ENCODE assay signal across 23 mouse cellular contexts in genomic region chr5:103807637-103808312, GRCm38 (mm10).
A peak's percentile ranks its signal among the peaks of the same experiment; 100 is the strongest.
DNase-seq lines count a peak whose midpoint lies in the region; ATAC-seq and TF ChIP-seq lines count a peak whose summit lies in the region.
"Had no signal": no experiment of that assay in that cellular context is flagged by ENCODE, and none has a peak within 500 bp of the region (broad histone marks: within the 10 kb centered on the region; RNA-seq: fewer than 3 reads in every experiment).

No protein-coding gene starts in this region.

- no peaks in the 10 kb centered on the region for H3K27me3 ChIP-seq in kidney, embryonic 15.5 days
- no peaks in the 10 kb centered on the region for H3K27me3 ChIP-seq in kidney, embryonic 14.5 days (ENCODE audit: control insufficient read depth, insufficient read depth, low read length)
- no peaks in the 10 kb centered on the region for H3K27me3 ChIP-seq in intestine, embryonic 15.5 days (replicated peaks)
- no peaks in the 10 kb centered on the region for H3K27me3 ChIP-seq in stomach, embryonic 15.5 days (replicated peaks)
- H3K27me3 ChIP-seq: embryonic facial prominence, embryonic 12.5 days; megakaryocyte, embryonic 14.5 days; midbrain, embryonic 15.5 days had no signal

- ATAC-seq in kidney, embryonic 15.5 days (replicated peaks; ENCODE audit: low FRiP score): 0 out of 2 replicates have a peak, but pooled peaks have one; percentile 29
- no peak for ATAC-seq in kidney, embryonic 14.5 days (ENCODE audit: low FRiP score, low TSS enrichment)
- peak; percentile 54 for ATAC-seq in intestine, embryonic 15.5 days
- ATAC-seq in stomach, embryonic 15.5 days (ENCODE audit: insufficient read depth, low FRiP score, low read depth): 0 out of 2 replicates have a peak, but pooled peaks have one; percentile 19
- ATAC-seq: activated CD4-positive, CD25-positive, alpha-beta regulatory T cell, adult 4 months; CD4-positive, CD25-positive, alpha-beta regulatory T cell, adult 4 months; forebrain, embryonic 14.5 days; midbrain, embryonic 15.5 days had no signal

- peaks cover 22% of the 10 kb centered on the region for H3K4me1 ChIP-seq in kidney, embryonic 15.5 days
- peaks cover 5% of the 10 kb centered on the region; the same call in 1 of the 2 replicates for H3K4me1 ChIP-seq in kidney, embryonic 14.5 days (ENCODE audit: control insufficient read depth, insufficient read depth, low read length)
- H3K4me1 ChIP-seq in intestine, embryonic 15.5 days (replicated peaks): peaks cover 9% of the 10 kb centered on the region
- H3K4me1 ChIP-seq in stomach, embryonic 15.5 days: peaks cover 10% of the 10 kb centered on the region
- H3K4me1 ChIP-seq in lung, adult 2 months (ENCODE audit: control insufficient read depth, insufficient read depth, low read length): peaks cover 23% of the 10 kb centered on the region

- no peaks in the 10 kb centered on the region for H3K9me3 ChIP-seq in kidney, embryonic 15.5 days (replicated peaks)
- no peaks in the 10 kb centered on the region for H3K9me3 ChIP-seq in kidney, embryonic 14.5 days (ENCODE audit: control insufficient read depth, low read length)
- H3K9me3 ChIP-seq in intestine, embryonic 15.5 days: no peaks in the 10 kb centered on the region
- H3K9me3 ChIP-seq in stomach, embryonic 15.5 days: no peaks in the 10 kb centered on the region
- H3K9me3 ChIP-seq: embryonic facial prominence, embryonic 12.5 days; megakaryocyte, embryonic 14.5 days; midbrain, embryonic 15.5 days had no signal

- TF ChIP-seq CTCF in gastrocnemius, adult 2 months (IDR thresholded peaks at IDR 0.05): no peak
- no peak for TF ChIP-seq CTCF in lung, adult 2 months (IDR thresholded peaks at IDR 0.05; ENCODE audit: insufficient read depth, low read length)

- peak overlapping the region; percentile 85 for H3K27ac ChIP-seq in gastrocnemius, adult 2 months
- H3K27ac ChIP-seq in kidney, embryonic 15.5 days: no peak overlapping the region
- no peak overlapping the region for H3K27ac ChIP-seq in kidney, embryonic 14.5 days (ENCODE audit: low read depth, low read length)
- peak overlapping the region; percentile 61; the same call in 1 of the 2 replicates for H3K27ac ChIP-seq in intestine, embryonic 15.5 days
- H3K27ac ChIP-seq in stomach, embryonic 15.5 days: peak overlapping the region; percentile 46; the same call in 1 of the 2 replicates
- H3K27ac ChIP-seq: embryonic facial prominence, embryonic 12.5 days; hindbrain, embryonic 14.5 days; midbrain, embryonic 15.5 days had no signal

- 38% methylated on average over 7 of the region's 7 CpGs for WGBS in kidney, embryonic 15.5 days
- WGBS in kidney, embryonic 14.5 days: 32% methylated on average over 7 of the region's 7 CpGs
- 35% methylated on average over 7 of the region's 7 CpGs for WGBS in intestine, embryonic 15.5 days
- WGBS in stomach, embryonic 15.5 days: 59% methylated on average over 7 of the region's 7 CpGs
- WGBS in lung, adult 2 months: 56% methylated on average over 7 of the region's 7 CpGs

- H3K4me2 ChIP-seq in kidney, embryonic 15.5 days: no peak overlapping the region
- no peak overlapping the region for H3K4me2 ChIP-seq in kidney, embryonic 14.5 days (replicated peaks; ENCODE audit: low read depth, low read length)
- no peak overlapping the region for H3K4me2 ChIP-seq in intestine, embryonic 15.5 days (replicated peaks)
- H3K4me2 ChIP-seq in stomach, embryonic 15.5 days: no peak overlapping the region
- H3K4me2 ChIP-seq: embryonic facial prominence, embryonic 12.5 days; hindbrain, embryonic 14.5 days; midbrain, embryonic 15.5 days had no signal

- H3K4me3 ChIP-seq in gastrocnemius, adult 2 months: peak overlapping the region; percentile 41
- H3K4me3 ChIP-seq in kidney, embryonic 15.5 days (replicated peaks): no peak overlapping the region
- H3K4me3 ChIP-seq in kidney, embryonic 14.5 days (ENCODE audit: low read length): no peak overlapping the region
- H3K4me3 ChIP-seq in intestine, embryonic 15.5 days (replicated peaks): no peak overlapping the region
- no peak overlapping the region for H3K4me3 ChIP-seq in stomach, embryonic 15.5 days (replicated peaks)
- no peak overlapping the region for H3K4me3 ChIP-seq in lung, adult 2 months (replicated peaks; ENCODE audit: extremely low read depth, low read depth, low read length)
- H3K4me3 ChIP-seq: embryonic facial prominence, embryonic 12.5 days; erythroblast, embryonic 14.5 days; megakaryocyte, embryonic 14.5 days; midbrain, embryonic 15.5 days; myocyte had no signal

- DNase-seq in gastrocnemius, adult 2 months: peak; percentile 43
- no peak for DNase-seq in gastrocnemius, adult 18-20 months (ENCODE audit: low spot score)
- DNase-seq in lung, adult 2 months: no peak
- no peak for DNase-seq in kidney, postnatal 4 days
- DNase-seq: adrenal gland, postnatal 10 days; cerebellum, adult 11 months; cerebellum, postnatal 10 days; kidney, adult 18-20 months; lung, postnatal 14 days; thymus, postnatal 36 days had no signal

- no peak for TF ChIP-seq POLR2A in lung, adult 2 months (IDR thresholded peaks at IDR 0.05; ENCODE audit: borderline replicate concordance, extremely low read depth, low read depth, low read length)

- intact Hi-C loops in gastrocnemius, adult 2 months (cut with DNase I): no loop called here

- H3K9ac ChIP-seq in kidney, embryonic 15.5 days: no peak overlapping the region
- no peak overlapping the region for H3K9ac ChIP-seq in kidney, embryonic 14.5 days (ENCODE audit: low read depth, low read length)
- no peak overlapping the region for H3K9ac ChIP-seq in intestine, embryonic 15.5 days
- no peak overlapping the region for H3K9ac ChIP-seq in stomach, embryonic 15.5 days
- H3K9ac ChIP-seq: embryonic facial prominence, embryonic 12.5 days; hindbrain, embryonic 14.5 days; midbrain, embryonic 15.5 days had no signal

- H3K36me3 ChIP-seq in kidney, embryonic 15.5 days: no peaks in the 10 kb centered on the region
- H3K36me3 ChIP-seq in kidney, embryonic 14.5 days (ENCODE audit: control insufficient read depth, insufficient read depth, low read length): no peaks in the 10 kb centered on the region
- no peaks in the 10 kb centered on the region for H3K36me3 ChIP-seq in intestine, embryonic 15.5 days
- H3K36me3 ChIP-seq in stomach, embryonic 15.5 days: no peaks in the 10 kb centered on the region
- H3K36me3 ChIP-seq: embryonic facial prominence, embryonic 12.5 days; midbrain, embryonic 15.5 days had no signal

Comparison
In these comparisons a context has a peak if more than half of its experiments do, and no peak if none do; other contexts are left out.
1. H3K27ac ChIP-seq: peak in gastrocnemius, adult 2 months (single experiment), intestine, embryonic 15.5 days (single experiment) and stomach, embryonic 15.5 days (single experiment); none in kidney, embryonic 15.5 days (single experiment) and kidney, embryonic 14.5 days (single experiment).